Comparison of ENCODE assay signal across 8 mouse cellular contexts in genomic region chr19:30029894-30030635, GRCm38 (mm10). TPM values are rescaled to one million over a fixed set of nuclear protein-coding genes. Genes with fewer than 3 reads are reported as not detected.
DNase-seq lines count a peak whose midpoint lies in the region; ATAC-seq lines count a peak whose summit lies in the region.

TSS of gene Uhrf2 (plus strand) at chr19:30030513.

- H3K4me2 ChIP-seq in hindbrain, embryonic 14.5 days (replicated peaks): peak within 1 kb of the TSS; percentile 79

- peak; percentile 92 for DNase-seq in R1 (ENCODE audit: low read depth, low spot score)
- DNase-seq in cerebellum, postnatal 25 days: peak; percentile 96 to 98
- peak; percentile 91 to 94 for DNase-seq in frontal cortex, postnatal 25 days (ENCODE audit: low spot score in 2 of 2)
- DNase-seq in hindbrain, embryonic 14.5 days (ENCODE audit: low spot score): peak; percentile 96
- DNase-seq in layer of hippocampus, postnatal 36 days: peak; percentile 92 to 93
- peak; percentile 98 for DNase-seq in lung, postnatal 36 days
- DNase-seq in retina, postnatal 1 day: peak; percentile 98
- peak; percentile 93 to 94 for DNase-seq in urinary bladder, adult 18-20 months (ENCODE audit: low spot score in 2 of 2)

- peak within 1 kb of the TSS; percentile 89 for H3K4me3 ChIP-seq in hindbrain, embryonic 14.5 days (replicated peaks; ENCODE audit: low read length)

- peak within 1 kb of the TSS; percentile 96 for H3K9ac ChIP-seq in hindbrain, embryonic 14.5 days

- peak within 1 kb of the TSS; percentile 95 for H3K27ac ChIP-seq in hindbrain, embryonic 14.5 days

- peaks cover 37% of the 10 kb centered on the region for H3K4me1 ChIP-seq in hindbrain, embryonic 14.5 days (replicated peaks; ENCODE audit: control insufficient read depth, insufficient read depth, low read length)

- no peaks in the 10 kb centered on the region for H3K27me3 ChIP-seq in hindbrain, embryonic 14.5 days (ENCODE audit: control insufficient read depth, insufficient read depth, low read length)

- H3K36me3 ChIP-seq in hindbrain, embryonic 14.5 days (replicated peaks; ENCODE audit: control insufficient read depth, insufficient read depth): no peaks in the 10 kb centered on the region

- ATAC-seq in hindbrain, embryonic 14.5 days (ENCODE audit: low FRiP score): peak; percentile 97

- WGBS in hindbrain, embryonic 14.5 days: 1% methylated on average over 72 of the region's 74 CpGs

- no peaks in the 10 kb centered on the region for H3K9me3 ChIP-seq in hindbrain, embryonic 14.5 days (ENCODE audit: control insufficient read depth, low read length)

RNA-seq across cellular contexts. Expression of gene Uhrf2, which starts in this region (rescaled TPM):
- polyA plus RNA-seq in hindbrain, embryonic 14.5 days (2014; fragmentation: Nextera tagmentation; extraction: Ambion mirVana): 52.3 and 59.2 TPM in 2 replicates
- total RNA-seq in layer of hippocampus, postnatal 36 days (2021): 10 to 100 TPM; 67.2 to 82.8 TPM

Comparison
In these comparisons a context has a peak if more than half of its experiments do, and no peak if none do; other contexts are left out.
1. Peak in every context shown above with its lines: DNase-seq, ATAC-seq, H3K4me3 ChIP-seq and H3K27ac ChIP-seq.